Mouse (Mus musculus) megakaryocyte, embryonic 14.5 days (primary cell): ENCODE data around the gene Fgf18.

Experiments used
- FLI1 ChIP-seq: IDR thresholded peaks from 2 replicates; pipeline ENCODE4 v1.6.1; 2012; ENCODE audit warnings: low read length, inconsistent platforms, mixed read lengths
- GATA1 ChIP-seq: IDR thresholded peaks from 3 replicates; pipeline ENCODE4 v1.6.1; 2012; ENCODE audit warnings: mixed read lengths, low read length, inconsistent platforms, borderline replicate concordance

- no peak for TF ChIP-seq GATA1
- TF ChIP-seq FLI1 = no peak
Measured at GRCm38 (mm10) chr11:33075293-33075692, 71.9 kb downstream of the Fgf18 start.
